Mouse (Mus musculus) neutrophil, adult 65 days (primary cell): Measurements from ENCODE around the gene Gm5615. TPM values are rescaled to one million over a fixed set of nuclear protein-coding genes. Genes with fewer than 3 reads are reported as not detected.

Source experiments
- total RNA-seq: library from RNA; stranded (reverse); gene quantifications from 2 replicates; pipeline ENCODE4 v1.2.4, GENCODE M21; 2023

The Gm5615 gene
- not detected in 2 replicates for total RNA-seq

GRCm38 (mm10) chr9:36541863-36542262 lies at the start of gene Gm5615:
Gene Gm5615 (minus strand): TSS chr9:36541963.

GRCm38 (mm10) chr9:36582535-36582934 lies 40.8 kb upstream of the Gm5615 start, which contains the start of gene Gm17689:
Gene Gm17689 (minus strand): TSS chr9:36582635.

Other genes with a start within 250 kb of the Gm5615 start
- not detected in 2 replicates for gene Gm7257, start 110.1 kb downstream of the Gm5615 start, total RNA-seq
- gene Gm9513, start 66.3 kb downstream of the Gm5615 start, total RNA-seq = not detected in 2 replicates
- gene Gm17689, start 40.7 kb upstream of the Gm5615 start, total RNA-seq = not detected in 2 replicates
- not detected in 2 replicates for gene A630095E13Rik, start 101.4 kb upstream of the Gm5615 start, total RNA-seq
- gene Acrv1, start 151.3 kb upstream of the Gm5615 start, total RNA-seq = not detected in 2 replicates
- gene Chek1, start 185.1 kb upstream of the Gm5615 start, total RNA-seq = 11.1 and 18.9 TPM in 2 replicates
- 123 and 167 TPM in 2 replicates for gene Stt3a, start 225.7 kb upstream of the Gm5615 start, total RNA-seq